Mouse (Mus musculus): ENCODE results near the gene Tor1aip2. TPM values are rescaled to one million over a fixed set of nuclear protein-coding genes. Genes with fewer than 3 reads are reported as not detected.

The Tor1aip2 gene
- polyA plus RNA-seq, 1 experiment from 2014 or later: 71.0 TPM

DNA sequence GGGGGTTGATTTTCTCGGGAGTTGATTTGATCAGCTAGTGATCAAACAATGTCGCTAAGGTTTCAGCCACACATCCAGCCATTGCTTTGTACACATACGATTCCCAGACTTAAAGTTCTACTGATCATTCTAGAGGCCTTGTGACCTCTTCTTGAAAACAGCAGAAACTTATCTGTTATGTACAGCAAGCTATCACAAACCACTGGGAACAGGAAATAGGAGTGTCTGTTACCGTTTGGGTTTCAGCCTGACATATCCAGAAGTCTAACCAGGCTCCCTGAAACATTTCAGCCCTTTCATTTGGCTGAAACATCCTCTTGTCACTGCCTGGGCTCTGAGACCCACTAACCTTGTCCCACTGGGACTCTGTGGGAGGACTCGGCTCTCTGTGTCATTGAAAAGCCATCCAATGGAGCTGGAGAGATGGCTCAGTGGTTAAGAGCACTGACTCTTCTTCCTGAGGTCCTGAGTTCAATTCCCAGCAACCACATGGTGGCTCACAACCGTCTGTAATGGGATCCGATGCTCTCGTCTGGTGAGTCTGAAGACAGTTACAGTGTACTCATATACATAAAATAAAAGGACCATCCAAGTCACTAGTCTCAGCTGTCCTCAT, 78.8 kb downstream of the Tor1aip2 start:
- Histone ChIP-seq H3K27me3 (ENCODE audit: control insufficient read depth, insufficient read depth, low read length) (no peaks in the 10 kb centered on the region), H3K9me3 (ENCODE audit: control insufficient read depth, low read length) (no peaks in the 10 kb centered on the region), H3K4me1 (replicated peaks; ENCODE audit: control insufficient read depth, insufficient read depth, low read length) (peaks cover 4% of the 10 kb centered on the region; the same call in 1 of the 2 replicates), H3K4me2 (replicated peaks) (no peak overlapping the region), H3K36me3 (replicated peaks; ENCODE audit: control insufficient read depth, insufficient read depth) (no peaks in the 10 kb centered on the region), H3K4me3 (replicated peaks; ENCODE audit: low read length) (no peak overlapping the region), H3K27ac (no peak overlapping the region), H3K9ac (no peak overlapping the region)
- no peak for DNase-seq (ENCODE audit: low spot score)
- ATAC-seq (ENCODE audit: low FRiP score): no peak
- WGBS: 81% methylated on average over 8 of the region's 8 CpGs

DNA sequence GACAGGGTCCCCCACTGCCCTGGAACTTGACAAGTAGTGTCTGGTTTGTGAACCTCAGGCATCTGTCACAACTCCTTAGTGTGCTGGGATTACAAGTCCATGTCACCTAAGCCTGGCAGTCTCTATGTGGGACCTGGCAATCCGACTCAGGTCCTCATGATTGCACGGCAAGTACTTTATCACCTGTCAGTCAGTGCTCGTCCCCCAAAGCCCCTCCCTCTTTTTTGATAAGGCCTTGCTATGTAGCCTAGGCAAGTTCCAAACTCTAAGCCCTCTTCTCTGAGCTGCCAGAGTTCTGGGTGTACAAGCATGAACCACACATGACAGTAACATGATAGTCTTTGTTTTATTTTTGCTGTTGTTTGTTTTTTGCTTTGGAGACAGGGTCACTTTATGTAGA, 81.6 kb downstream of the Tor1aip2 start:
- no peaks in the 10 kb centered on the region for H3K27me3 ChIP-seq (ENCODE audit: control insufficient read depth, insufficient read depth, low read length)
- H3K9ac ChIP-seq: no peak overlapping the region
- no peaks in the 10 kb centered on the region for H3K9me3 ChIP-seq (ENCODE audit: control insufficient read depth, low read length)
- H3K4me1 ChIP-seq (replicated peaks; ENCODE audit: control insufficient read depth, insufficient read depth, low read length): peaks cover 2% of the 10 kb centered on the region; the same call in 1 of the 2 replicates
- DNase-seq (ENCODE audit: low spot score) (no peak), ATAC-seq (ENCODE audit: low FRiP score) (no peak)
- no peak overlapping the region for H3K4me3 ChIP-seq (replicated peaks; ENCODE audit: low read length)
- H3K36me3 ChIP-seq (replicated peaks; ENCODE audit: control insufficient read depth, insufficient read depth): no peaks in the 10 kb centered on the region
- WGBS: 81% methylated on average over 3 of the region's 3 CpGs
- no peak overlapping the region for H3K4me2 ChIP-seq (replicated peaks)
- H3K27ac ChIP-seq: no peak overlapping the region

Other genes with a start within 250 kb of the Tor1aip2 start
- 10.0 and 12.0 TPM in 2 replicates for gene Qsox1, start 222.5 kb upstream of the Tor1aip2 start, polyA plus RNA-seq (2014; fragmentation: Nextera tagmentation; extraction: Ambion mirVana)
- gene Cep350, start 62.1 kb upstream of the Tor1aip2 start, polyA plus RNA-seq (2014; fragmentation: Nextera tagmentation; extraction: Ambion mirVana): 15.1 and 15.4 TPM in 2 replicates
- 18.3 and 19.4 TPM in 2 replicates for gene Tor1aip1, start 1.1 kb downstream of the Tor1aip2 start, polyA plus RNA-seq (2014; fragmentation: Nextera tagmentation; extraction: Ambion mirVana)
- 3.4 and 4.8 TPM in 2 replicates for gene Fam163a, start 169.6 kb downstream of the Tor1aip2 start, polyA plus RNA-seq (2014; fragmentation: Nextera tagmentation; extraction: Ambion mirVana)

All from hindbrain, embryonic 14.5 days (tissue).